Mouse (Mus musculus): ENCODE measurements around the gene Dll1.

The Dll1 gene

GRCm38 (mm10) chr17:15378413-15379109, 1.9 kb upstream of the Dll1 start:
- no peak for DNase-seq (ENCODE audit: low spot score)

DNA sequence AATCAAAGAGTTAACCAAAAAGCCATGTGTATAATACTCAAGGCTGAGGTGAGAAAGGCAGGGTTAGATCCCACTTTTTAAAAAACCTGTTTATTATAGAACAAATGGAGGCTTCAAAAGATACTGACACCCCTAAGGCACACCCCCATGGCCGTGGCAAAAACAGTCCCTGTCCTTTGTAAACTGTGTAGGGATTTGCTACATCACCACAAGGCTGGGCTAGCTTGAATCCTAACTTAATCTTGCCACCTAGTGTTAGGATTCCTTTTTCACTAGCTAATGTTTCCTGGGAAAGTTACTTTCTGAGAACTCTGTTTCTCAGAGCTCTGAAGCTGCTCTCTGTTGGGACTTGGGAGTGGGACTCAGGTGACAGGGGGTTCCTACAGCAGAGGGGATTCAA, 1.2 kb upstream of the Dll1 start:
- DNase-seq (ENCODE audit: low spot score): peak; percentile 21

GRCm38 (mm10) chr17:15375701-15376493, 775 bp downstream of the Dll1 start:
- peak; percentile 83 for DNase-seq (ENCODE audit: low spot score)

DNA sequence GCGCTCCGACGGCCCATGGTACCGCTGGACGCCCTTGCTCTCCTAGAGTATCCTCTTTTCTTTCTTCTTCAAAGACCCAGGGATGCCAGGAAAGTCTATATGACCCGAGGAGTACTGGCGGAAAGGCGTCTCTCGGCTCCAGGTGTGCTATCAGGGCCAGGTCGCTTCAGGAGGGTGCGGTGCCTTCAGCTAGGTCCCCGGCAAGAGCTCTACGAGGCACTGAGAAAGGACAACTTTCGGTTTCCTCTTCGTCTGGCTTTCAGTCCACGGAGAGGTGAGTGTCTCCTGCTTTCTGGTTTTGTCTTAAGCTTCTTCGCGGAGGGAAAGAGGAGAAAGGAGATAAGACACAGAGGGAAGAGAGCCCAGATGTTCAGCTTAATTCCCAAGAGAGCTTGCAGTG, 1.4 kb downstream of the Dll1 start:
- no peak for DNase-seq (ENCODE audit: low spot score)

GRCm38 (mm10) chr17:15374321-15375141, 2.1 kb downstream of the Dll1 start:
- no peak for DNase-seq (ENCODE audit: low spot score)

DNA sequence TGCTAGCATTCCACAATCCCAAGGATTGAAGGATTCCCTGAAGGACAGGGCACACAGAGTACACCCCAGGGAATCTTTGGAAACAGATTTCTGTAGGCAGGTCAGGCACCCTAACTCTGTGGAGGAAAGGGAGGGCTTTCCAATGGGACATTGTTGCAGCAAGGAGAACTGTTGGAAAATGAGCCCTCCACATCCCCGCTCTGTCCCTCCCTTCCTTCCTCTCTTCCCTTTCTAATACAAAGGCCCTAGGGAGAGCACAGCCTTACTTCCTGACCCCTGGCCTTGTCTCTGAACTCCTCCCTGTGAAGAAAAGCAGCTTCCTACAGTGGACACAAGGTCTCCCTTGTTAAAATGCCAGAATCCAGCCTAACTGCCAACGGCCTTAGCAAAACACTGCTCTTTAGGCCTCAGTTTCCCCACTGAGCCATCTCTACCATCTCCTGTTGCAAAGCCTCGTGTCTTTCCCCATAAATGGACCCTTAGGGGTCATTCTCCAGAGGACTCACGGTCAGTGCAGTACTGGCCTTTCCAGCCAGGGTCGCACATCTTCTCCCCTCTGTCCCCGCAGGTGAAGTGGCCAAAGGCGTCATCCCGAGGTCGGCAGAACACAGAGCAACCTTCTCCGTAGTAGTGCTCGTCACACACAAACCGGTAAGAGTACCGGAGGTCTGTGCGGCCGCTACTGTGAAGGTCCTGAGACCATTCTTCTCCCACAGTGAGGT, 3.6 kb downstream of the Dll1 start:
- DNase-seq (ENCODE audit: low spot score): no peak

GRCm38 (mm10) chr17:15371967-15372835, 4.5 kb downstream of the Dll1 start:
- DNase-seq (ENCODE audit: low spot score): no peak

DNA sequence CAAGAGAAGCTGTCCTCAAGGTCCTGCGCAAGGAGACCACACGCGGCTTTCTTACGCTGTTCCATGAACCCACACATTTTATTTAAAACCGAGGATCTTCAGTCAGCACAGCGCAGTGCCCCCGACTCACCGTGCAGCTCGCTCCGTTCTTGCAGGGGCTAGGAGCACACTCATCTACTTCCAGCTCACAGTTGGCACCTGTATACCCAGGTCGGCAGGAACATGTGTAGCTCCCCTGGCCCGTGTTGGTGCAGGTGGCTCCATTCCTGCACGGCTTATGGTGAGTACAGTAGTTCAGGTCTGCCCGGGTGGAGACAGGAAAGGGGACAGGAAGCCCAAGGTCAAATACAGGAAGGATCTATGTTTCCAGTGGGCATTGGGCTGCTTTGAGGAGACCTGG, 6.3 kb downstream of the Dll1 start:
- DNase-seq (ENCODE audit: low spot score): no peak

DNA sequence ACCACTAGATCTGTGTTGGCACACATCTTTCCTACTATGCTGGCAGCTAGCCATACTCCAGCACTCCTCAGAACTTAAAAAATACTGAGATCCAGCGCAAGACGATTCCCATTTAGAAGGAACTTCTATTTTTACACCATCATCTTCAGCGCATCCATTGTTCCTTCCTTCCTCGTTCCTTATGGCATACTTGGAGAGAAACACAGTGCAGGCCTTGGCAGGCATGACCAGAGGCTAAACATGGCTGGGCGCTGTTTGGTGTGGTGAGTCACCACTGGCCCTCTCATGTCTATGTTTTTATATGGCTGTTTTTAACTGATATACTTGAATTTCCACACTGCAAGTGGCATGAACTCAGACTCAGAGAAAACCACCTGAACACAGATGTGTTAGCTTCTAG, 11.0 kb downstream of the Dll1 start:
- DNase-seq (ENCODE audit: low spot score): no peak

GRCm38 (mm10) chr17:15363656-15364055, 13.0 kb downstream of the Dll1 start:
- DNase-seq (ENCODE audit: low spot score): no peak

DNA sequence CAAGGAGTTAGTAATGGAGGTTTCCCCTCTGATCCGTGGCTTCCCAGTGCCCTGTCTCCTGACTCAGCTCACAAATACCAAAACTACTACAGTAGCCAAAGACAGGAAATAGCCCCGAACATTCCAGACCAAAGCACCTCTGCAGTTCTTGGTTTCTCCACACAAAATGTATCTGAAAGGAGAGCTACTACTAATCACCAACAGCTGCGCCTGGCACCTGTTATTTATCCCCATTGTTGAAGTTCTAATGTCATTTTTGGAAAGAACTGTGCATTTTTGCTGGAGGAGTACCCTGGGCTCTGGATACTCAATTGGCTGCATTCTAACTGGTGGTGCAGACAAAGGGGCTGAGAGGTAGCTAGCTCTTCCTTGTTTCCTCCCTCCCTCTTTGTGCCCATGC, 19.6 kb downstream of the Dll1 start:
- no peak for DNase-seq (ENCODE audit: low spot score)

- no peak for DNase-seq (ENCODE audit: low spot score)
Measured at GRCm38 (mm10) chr17:15356526-15356925, 20.1 kb downstream of the Dll1 start.

GRCm38 (mm10) chr17:15355072-15355471, 21.6 kb downstream of the Dll1 start:
- no peak for DNase-seq (ENCODE audit: low spot score)

DNA sequence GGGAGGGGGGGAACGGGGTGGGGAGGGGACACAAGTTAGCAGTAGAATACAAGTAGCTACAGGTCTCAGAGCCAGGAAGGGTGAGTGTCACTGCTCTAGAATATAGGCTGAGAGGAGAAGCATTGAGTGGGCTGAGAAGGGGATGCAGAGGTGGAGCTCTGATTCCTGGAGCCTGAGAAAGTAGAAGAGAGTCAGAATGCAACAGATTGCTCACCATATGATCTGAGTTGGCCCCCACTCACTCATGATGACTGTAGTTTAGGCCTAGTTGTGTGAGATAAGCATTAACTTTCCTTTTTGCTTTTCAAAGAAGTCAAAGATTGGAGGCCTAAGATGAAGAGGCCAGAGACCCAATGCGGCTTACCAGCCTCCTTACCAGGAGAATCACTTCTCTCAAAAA, 22.7 kb downstream of the Dll1 start:
- no peak for DNase-seq (ENCODE audit: low spot score)

DNA sequence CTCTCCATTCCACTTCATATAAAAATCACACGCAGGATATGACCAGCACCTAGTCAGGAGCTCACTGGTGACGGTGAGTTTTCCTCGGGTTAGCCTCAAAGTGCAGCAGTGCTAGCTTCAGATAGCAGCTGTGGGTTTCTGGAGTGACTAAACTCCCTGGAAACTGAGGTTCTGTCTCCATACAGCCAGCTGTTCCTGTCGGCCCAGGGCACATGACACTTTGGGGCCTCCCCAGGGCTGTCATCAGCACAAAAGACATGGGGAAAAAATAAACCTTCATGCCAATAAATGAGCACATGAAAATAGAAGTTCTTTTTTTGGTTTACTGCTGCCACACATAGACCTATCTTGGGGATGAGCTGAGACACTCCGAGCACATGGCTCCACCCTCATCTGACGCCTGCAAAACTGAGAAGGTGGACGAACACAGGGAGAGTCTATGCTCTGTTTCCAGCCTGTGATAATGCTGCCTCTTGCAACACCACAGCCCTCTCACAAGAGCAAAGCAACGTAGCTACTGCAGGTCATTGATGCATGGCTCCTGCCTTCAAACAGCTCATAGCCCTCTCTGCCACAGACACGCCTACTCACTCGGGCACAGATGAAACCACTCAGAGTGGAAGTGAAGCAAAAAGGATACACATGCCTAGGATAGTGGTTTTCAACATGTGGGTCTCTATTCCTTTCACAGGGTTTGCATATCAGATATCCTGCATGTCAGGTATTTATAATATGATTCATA, 23.6 kb downstream of the Dll1 start:
- no peak for DNase-seq (ENCODE audit: low spot score)

- DNase-seq (ENCODE audit: low spot score): no peak
Measured at GRCm38 (mm10) chr17:15350152-15350551, 26.5 kb downstream of the Dll1 start.

GRCm38 (mm10) chr17:15343071-15343822, 33.4 kb downstream of the Dll1 start:
- peak; percentile 36 for DNase-seq (ENCODE audit: low spot score)

DNA sequence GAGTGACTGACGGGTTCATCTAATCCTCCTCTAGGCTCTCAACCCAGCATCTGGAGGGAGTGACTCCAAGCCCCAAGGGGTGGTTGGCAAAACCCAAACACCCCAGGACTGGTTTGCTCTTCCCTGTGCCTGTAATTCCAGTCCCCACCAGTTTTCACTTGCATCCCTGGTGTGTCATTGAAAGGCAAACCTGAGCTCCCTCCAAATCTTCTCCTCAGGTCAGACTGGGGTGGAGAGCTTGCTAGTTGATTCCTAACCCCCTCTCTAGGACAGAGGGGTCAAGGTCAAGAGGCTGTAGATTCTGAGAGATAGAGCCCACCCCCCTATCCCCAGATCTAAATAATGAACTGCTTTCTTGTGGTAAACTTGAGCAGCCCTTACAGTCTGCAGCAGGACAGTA, 38.8 kb downstream of the Dll1 start:
- DNase-seq (ENCODE audit: low spot score): no peak

- no peak for DNase-seq (ENCODE audit: low spot score)
Measured at GRCm38 (mm10) chr17:15329740-15330318, 46.8 kb downstream of the Dll1 start.

Measured in yolk sac, embryonic 10.5 days (tissue).